Mouse (Mus musculus) lung, postnatal 4 days (tissue): ENCODE data around the gene Klhl12.

Experiments
- DNase-seq, 2 experiments: peaks; one replicate each; pipeline ENCODE4 v3.0.0; 2021

The Klhl12 gene

DNA sequence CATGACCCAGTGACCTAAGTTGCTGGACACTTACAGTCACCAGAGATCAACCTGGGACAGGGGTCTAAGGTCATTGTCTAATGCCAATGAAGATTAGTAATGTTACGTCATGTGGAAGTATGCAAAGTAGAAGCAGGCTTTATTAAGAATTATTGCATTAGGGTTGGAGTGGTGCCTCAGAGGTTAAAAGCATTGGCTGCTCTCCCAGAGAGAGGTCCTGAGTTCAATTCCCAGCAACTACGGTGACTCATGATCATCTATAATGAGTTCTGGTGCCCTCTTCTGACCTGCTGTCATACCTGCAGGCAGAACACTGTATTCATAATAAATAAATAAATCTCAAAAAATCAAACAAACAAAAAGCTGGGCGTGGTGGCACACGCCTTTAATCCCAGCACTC, 5.1 kb upstream of the Klhl12 start:
- no peak for DNase-seq

DNA sequence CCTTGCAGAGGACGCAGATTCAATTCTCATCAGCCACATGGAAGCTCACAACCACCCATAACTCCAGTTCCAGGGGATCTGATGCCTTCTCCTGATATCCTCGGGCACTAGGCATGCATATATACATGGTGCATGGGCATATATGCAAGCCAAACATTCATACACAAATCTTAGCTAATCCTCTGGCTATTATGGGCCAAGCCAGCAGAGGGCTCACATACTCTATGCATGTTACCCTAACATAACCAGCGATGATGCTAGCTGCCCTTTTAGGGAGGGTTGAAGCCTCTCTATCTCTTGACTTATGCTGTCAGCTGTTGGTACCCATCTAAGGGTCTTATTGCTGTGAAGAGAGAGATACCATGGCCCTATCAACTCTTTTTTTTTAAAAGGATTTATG, 4.3 kb upstream of the Klhl12 start:
- DNase-seq, result peak in 1 of 2 experiments; percentile 61

DNA sequence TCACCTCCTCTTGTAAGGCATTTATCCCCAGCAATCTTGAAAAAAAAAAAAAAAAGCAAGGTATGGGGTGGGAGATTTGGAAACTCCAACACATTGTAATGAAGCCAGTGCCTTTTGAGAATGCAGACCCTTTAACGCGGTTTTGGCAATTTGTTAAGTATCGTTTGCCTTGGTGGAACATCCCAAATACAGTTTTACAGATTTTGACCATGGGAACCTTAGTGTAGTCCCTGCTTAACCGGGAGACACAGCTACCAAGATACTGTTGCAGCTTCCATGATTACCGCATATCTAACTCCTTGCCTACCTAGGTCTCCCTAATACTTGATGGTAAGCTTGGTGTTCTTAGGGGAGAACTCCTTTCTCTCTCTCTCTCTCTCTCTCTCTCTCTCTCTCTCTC, 729 bp downstream of the Klhl12 start:
- no peak for DNase-seq

DNA sequence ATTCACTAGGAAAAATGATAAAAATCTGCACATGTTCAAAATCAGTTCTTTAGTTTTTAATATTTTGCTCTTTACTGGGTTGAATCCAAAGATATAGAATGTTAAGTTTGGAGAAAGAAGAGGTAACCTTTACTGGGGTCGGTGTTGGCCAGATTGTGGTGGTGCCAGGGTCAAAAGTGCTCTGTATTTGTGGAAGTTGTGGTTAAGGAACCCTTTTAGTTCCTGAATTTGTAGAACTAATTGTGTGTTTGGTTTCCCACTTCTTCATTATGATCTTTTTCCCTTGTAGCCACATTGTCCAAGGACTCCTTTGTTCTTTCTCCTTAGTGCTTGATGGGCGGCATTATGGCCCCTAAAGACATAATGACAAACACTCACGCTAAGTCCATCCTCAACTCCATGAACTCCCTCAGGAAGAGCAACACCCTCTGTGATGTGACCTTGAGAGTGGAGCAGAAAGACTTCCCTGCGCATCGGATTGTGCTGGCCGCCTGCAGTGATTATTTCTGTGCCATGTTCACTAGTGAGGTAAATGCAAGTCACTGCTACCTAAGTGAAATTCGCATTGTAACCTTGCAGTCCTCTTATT, 2.9 kb downstream of the Klhl12 start:
- DNase-seq, result no peak

DNA sequence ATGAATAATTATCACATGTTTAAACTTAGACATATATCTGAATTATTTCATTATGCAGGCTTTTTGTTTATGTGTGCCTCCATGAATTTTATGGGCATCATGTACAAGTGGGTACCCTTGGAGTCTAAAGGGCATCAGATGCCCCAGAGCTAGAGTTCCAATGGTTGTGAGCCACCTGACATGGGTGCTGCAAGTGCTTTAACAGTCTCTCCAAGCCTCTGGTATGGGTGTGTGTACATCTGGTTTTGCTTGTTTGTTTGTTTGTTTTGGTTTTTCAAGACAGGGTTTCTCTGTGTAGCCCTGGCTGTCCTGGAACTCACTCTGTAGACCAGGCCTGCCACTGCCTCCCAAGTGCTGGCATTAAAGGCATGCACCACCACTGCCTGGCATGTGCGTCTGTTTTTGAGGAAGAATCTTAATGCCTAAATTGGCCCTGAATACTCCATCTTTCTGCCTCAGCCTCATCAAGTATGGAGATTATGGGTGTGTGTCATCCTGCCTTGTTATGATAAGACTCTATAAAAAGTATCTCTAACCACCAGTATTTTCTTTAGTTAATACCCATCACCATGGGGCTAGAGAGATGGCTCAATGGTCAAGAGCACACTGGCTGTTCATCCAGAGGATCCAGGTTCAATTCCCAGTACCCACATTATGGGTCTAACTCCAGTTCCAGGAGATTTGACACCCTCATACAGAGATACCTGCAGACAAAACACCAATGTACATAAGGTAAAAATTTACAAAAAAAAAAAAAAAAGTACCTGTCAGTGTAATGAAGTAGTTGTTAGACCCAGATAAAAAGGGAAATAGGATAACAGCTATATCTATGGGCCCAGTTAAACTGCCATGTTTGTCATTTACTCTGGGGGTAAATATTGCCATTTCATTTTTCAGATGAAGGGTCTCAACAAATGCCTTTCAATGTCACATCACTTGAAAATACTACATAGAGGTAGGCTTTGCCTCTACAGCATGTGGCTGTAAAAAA, 5.3 kb downstream of the Klhl12 start:
- DNase-seq, result no peak

DNA sequence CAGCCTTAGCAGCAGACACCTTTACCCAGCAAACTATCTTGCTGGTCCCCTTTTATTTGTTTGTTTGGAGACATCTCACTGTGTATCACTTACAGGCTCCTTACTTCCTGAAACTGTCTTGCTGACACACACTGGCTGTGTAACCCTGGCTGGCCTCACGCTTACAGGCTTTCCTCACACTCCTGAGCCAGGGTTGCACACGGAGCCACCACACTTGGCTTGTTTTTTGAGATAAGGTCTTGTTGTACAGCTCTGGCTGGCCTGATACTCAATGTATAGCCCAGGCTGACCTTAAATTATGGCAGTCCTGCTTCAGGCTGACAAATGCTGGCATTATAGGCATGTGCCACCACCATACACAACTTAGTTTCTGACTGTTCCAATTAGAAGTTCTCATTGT, 29.3 kb downstream of the Klhl12 start:
- DNase-seq, result no peak

DNA sequence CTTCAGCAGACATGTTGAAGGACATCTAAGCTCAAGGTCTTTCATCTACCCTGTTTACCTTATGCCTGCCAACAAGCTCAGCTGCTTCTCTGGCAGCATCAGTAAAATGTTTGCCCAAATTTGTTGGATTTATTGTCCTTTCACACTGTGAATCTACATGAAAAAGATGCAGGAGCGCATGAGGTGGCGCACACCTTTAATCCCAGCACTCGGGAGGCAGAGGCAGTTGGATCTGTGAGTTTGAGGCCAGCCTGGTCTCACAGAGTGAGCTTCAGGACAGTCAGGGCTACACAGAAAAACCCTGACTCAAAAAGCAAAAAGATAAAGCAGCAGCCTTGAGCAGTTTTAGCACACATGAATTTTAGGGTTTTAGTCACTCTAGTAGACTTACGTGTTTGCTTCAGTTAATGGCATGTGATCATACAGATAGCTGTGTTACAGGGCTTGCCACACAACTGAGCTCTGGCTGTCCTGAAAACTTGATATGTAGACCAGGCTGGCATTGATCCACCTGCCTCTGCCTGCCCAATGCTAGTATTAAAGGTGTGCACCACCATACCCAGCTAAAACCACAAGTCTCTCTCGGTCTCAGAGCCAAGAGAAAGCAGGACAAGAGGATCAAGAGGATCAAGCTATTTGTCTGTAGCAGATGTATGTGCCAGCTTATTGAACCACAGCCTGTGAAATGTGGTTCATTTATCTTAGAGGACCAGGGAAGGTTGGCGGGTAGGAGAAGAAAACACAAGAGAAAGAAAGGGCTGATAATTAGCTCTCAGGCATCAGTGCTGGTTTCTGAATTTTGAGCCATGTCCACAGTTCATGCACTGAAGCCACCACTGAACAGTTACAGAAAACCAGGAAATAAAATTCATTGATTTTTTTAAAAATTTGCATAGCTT, 35.8 kb downstream of the Klhl12 start:
- DNase-seq, result no peak

DNA sequence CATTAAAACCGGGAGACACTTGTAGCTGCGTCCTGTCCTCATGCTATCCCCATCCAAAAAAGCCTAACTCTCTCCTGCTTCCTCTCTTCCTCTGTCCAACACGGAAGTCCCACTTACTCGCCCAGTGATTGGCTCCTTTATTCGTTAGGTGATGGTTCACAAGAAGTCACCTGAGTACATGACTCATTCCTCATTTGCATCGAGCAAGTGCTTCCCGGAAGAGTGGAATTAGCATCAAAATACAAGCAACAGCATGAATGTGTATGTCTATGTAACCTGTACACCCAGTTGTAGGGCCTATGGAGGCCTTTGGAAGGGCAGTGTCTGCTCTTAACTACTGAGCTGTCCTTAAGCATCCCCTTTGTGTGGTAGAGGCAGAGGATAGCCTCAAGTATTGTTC, 36.9 kb downstream of the Klhl12 start:
- DNase-seq, result no peak

DNA sequence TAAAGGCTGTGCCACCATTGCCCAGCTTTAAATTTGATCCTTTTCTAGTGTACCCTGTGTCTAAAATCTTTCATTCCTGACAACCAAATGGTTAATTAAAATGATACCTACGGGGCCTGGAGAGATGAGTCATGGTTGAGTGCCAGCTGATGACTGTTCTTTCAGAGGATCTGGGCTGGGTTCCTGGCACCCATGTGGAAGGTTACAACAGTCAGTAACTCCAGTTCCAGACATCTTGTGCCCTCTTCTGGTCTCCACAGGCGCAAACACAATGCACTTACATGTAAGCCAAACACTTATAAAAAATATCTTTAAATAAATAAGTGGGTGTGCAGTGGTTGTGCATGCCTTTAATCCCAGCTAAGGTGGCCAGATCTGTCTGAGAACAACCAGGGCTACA, 38.2 kb downstream of the Klhl12 start:
- DNase-seq, result no peak

DNA sequence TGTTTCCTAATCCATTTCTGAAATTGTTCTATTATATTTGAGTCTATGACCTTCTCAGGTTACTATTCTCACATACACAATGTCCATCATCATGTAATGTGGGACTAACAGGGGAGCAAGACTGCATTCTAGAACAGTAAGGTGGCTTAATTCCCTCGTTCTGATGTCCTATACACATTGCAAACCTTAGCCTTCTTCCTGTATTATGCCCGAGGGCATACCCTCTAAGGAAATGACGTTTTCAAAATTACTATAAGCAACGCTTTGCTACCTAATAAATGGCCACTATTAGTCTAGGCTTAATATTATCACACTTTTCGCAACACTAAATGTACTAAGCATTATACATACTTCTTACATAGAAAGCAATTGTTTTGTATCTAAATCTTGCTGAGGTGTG, 38.6 kb downstream of the Klhl12 start:
- DNase-seq, result no peak

DNA sequence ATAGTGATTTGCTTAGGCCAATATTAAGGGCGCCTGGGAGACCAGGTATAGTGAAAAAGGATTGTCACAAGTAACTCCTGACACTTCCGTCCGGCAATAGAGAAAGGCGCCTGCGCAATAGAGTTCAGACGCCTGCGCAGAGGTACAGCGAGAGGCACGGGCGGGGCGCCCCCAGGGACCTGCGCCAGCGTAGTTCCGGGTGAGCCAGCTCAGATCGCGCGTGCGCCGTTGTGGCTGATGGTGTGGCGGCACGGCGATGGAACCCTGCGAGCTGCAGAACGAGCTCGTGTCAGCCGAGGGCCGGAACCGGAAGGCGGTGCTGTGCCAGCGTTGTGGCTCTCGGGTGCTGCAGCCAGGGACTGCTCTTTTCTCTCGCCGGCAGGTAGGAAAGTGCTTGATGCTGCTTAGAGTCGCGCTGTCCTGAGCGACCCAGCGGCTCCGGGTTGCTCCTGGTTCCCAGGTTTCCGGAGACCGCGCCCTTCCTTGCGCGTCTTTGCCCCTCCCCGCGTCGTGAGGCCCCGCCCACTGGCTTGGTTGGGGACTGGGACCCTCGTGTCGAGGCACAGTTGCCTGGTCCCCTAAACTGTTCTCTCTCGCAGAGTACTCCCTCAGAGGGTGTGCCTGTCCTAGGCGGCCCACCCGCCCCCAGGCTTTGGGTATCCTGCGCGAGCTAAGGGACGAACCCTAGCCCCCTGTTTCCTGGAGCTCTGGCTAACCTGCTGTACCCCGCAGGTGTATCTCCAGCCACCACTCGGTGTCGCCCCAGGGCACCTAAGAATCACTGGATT, 39.3 kb downstream of the Klhl12 start, which contains the start of gene Rabif:
TSS of gene Rabif (plus strand) at position 221 of the 788 bp plus-strand sequence.
- DNase-seq, result peak; percentile 99 to 100

DNA sequence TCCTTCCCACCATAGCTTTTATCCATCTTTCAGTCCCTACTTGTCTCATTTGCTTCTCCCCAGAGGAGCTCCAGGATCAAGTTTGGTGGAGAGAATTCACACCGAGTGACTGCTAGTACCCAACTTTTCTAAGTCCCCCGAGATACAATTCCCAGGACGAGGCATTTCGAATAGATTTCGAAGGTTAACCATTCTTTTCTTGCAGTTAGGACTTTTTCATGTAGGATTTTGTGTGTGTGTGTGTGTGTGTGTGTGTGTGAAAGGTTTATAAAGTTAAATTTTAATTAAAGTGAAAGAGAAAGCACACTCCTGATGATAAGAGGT, 39.8 kb downstream of the Klhl12 start:
- DNase-seq, result no peak

DNA sequence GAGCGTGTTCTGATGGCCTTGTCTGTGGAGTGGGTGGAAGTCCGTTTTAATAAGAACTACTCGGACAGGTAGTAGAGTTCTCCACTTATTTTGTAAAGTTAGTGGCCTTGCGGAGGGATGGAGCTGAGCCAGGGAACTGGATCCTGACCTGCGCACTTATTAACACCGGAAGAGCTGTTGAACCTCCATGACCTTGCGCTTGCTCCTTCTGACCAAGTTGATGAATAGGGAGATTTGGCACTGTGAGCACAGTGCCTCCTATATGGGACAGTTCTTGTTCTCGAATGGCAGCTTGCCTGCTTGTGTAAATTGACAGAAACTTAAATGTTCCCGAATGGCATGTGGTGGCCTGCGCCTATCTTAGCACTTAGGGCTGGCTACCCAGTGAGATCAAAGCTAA, 40.7 kb downstream of the Klhl12 start:
- no peak for DNase-seq

DNA sequence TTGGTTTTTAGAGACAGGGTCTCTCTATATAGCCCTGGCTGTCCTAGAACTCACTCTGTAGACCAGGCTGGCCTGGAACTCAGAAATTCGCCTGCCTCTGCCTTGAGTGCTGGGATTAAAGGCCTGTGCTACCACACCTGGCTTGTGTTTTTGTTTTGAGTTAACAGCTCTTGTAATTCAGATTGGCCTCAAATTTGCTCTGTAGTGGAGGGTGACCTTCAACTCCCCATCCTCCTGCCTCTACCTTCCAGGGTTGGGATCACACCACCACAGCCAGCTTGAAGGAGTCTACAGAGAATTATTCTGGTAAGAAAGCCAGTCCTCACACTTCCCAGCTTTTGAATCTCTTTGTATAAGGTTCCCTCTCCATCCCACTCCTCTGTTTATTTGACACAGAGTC, 45.6 kb downstream of the Klhl12 start:
- no peak for DNase-seq

DNA sequence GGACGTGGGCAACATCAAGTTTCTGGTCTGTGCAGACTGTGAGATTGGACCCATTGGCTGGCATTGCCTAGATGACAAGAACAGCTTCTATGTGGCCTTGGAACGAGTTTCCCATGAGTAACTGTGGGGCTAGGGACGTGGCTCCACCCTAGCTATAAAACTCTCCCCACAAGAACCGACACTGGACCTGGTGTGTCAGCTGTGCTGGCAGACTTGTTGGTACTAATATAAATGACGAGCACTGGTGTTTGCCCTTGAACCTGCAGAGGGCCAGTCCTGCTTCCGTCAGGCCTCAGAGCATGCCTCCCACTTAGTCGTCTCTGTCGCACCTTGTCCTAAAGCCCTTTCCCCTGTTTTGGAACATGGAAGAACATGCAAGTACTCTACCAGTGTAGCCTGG, 50.9 kb downstream of the Klhl12 start:
- DNase-seq, result no peak

DNA sequence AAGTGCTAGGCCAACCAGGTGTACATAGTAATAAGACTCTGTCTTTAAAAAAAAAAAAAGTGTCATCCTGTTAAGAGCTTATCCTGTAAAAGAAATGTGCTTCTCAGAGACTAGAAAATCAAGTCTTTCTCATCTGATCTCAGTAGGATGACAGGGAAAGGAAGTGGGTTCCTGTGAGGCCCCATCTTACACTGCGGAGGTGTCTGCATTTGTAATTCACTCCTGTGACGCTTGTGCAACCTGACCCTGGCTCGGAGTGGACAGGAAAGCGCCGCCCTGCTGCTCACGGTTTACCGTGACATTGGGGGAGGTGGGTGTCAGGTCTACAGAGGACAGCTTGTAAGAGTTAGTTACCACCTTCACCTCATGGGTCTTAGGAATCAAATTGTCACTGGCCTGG, 54.7 kb downstream of the Klhl12 start:
- peak in 1 of 2 experiments; percentile 36 for DNase-seq

DNA sequence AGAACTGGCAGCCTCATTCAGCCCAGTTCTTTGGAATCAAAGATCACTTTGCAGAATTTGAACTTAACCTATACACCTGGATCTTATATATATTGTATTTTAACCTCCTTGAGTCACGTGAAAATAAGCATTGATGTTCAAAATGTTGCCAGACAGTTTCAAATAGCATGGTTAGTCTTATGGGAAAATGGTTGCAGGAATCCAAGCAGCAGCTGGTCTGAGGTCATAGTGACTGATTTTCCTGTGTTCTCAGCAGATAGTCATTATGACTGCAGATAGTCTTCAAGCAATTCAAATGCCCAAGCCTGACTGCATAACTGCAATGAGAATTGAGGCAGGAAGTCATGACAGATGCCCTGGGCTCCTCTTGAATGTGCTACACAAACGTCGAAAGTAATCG, 56.9 kb downstream of the Klhl12 start:
- DNase-seq, result no peak

DNA sequence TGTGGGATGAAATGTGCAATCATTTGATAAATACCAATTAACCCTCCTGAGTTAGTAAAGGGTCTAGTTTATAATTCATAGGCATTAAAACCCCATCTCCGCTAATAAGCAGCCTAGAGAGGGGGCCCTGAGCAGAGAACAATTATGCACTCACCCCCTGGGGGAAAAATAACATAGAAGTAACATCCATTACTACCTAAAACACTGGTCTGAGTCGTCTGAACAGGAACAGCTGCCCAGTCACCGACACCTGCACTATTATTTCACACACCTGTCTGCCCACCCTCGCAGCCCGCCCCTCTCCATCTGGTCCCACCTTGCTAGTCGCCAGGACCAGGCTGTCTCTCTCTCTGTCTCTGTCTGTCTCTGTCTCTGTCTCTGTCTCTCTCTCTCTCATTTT, 57.3 kb downstream of the Klhl12 start:
- DNase-seq, result no peak

DNA sequence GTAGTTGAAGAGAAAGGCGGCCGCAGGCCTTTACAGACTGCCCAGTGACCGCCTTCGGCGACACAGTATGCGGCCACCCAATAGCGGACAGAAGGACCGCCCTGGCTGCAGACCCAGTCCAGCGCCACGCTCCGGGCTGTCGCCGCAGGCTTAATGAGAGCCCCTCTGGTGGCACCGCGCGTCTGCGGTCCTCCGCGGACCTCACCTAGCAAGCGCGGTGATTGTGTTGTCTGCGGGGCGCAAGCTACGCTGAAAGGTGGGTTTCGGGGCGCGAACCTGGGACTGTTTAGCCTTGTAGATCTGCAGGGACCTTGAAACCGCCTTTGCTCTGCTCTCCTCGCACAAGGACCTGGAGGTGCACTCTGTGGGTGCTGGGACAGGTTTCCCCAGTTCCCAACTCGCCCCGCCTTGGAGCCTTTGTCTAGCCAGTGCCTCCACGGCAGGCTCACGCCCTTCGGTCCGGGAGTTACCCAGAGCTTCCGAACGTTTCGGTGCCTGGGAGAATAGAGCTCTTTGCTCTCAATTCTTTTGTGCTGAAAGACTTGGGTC, 58.1 kb downstream of the Klhl12 start:
- peak; percentile 59 to 66 for DNase-seq

DNA sequence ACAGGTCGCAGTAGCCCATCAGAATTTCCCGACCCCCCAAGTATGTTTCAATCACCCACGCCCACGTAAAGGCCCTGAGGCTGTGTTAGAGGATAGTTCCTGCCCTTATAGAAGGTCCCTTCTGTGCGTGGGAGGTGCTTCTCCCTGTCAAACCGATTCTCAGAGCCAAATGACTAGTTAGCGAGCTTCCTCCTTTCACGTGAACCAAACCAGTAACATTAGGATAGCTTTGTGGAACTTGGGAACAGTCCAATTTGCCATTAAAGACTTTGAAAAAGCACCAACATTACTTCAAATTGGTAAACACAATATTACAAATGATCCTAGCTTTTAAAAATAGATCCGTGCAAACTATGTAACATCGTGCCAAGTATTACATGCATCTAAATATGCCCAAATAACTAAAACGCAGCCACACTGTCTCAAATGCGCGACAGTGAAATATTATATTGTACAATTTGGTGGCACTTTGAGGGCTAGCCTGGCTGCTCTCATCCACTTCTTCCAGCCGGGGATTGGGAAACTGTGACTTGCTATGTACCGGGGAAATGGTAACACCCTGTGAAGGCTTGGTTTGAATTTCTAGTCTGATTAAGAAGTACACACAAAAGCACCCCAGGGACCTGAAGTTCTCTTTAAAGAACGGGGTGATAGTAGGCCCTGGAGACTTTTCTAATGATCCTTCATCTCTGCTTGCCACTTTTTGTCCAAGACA, 58.7 kb downstream of the Klhl12 start:
- DNase-seq, result peak; percentile 18 to 40

DNA sequence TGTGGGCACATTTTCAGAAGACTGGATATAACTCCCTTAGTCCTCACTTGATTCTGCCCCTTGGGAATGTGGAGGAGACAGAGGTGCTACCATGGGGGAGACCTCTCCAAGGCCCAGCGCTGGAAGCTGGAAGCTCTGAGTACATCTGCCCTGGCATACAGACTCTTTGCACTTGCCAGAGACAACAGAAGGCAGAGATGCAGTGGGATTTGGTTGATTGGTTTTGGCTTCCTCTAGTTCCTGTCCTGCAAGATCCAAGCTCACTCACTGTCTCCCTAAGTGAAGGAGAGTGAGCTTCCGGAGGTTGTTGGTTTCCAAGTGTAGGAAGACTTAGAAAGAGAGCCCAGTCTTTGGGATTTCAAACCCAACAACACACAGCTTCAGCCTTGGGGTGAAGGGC, 60.6 kb downstream of the Klhl12 start:
- DNase-seq, result no peak
